Mouse (Mus musculus) left cerebral cortex, postnatal 10 days (tissue): ENCODE measurements around the gene Kdr. TPM values are rescaled to one million over a fixed set of nuclear protein-coding genes. Genes with fewer than 3 reads are reported as not detected.
"Not testable (repeated sequence)": the region's sequence is repeated elsewhere in the genome, so short reads cannot be mapped to it uniquely, and the experiment has no call there.

Experiments
- DNase-seq, 2 experiments: peaks; one replicate each; pipeline ENCODE4 v3.0.0; 2021 to 2022; ENCODE audit warnings: low spot score in 2 of 2, mixed read lengths in 1 of 2; ENCODE audit errors: extremely low spot score in 1 of 2
- intact Hi-C: fragments of 180-260 bp; cut with DNase I; formaldehyde crosslinking; loops from one replicate; pipeline ENCODE4 v1.15.1; 2025
- microRNA-seq: library from miRNA; unstranded; fragments of <30 nt; microRNA quantifications from one replicate; pipeline ENCODE4 v1.2.0, GENCODE M21; 2022
- total RNA-seq, 2 experiments: library from RNA; stranded (reverse); gene quantifications; 2 replicates each; pipeline ENCODE4 v1.2.3; 2021

Gene Kdr
- total RNA-seq, 2 experiments from 2014 or later: 22.5 to 26.4 TPM

DNA sequence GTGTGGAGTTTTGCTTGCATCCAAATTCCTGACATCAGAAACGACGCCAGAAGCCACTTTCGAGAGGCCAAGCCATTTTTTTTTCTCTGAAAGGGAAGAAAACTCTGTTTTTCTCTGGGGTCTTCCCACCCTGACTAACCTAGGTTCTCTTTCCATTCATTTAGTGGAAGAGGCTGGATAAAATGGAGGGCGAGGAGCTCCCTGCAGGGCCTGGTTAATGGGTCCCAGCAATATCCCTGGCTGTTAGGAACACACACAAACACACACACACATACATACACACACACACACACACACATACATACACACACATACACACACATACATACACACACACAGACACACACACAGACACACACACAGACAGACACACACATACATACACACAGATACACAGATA lies 46.8 kb downstream of the Kdr start:
- intact Hi-C loops, DNase-seq: not testable (repeated sequence)

GRCm38 (mm10) chr5:75929960-75930359 lies 48.3 kb downstream of the Kdr start:
- intact Hi-C loops: no loop called here

GRCm38 (mm10) chr5:75922677-75923076 lies 55.6 kb downstream of the Kdr start:
- intact Hi-C loops: no loop called here
- peak in 1 of 2 experiments; percentile 75 for DNase-seq

More at GRCm38 (mm10) chr5:75929960-75930359, 48.3 kb downstream of the Kdr start:
- no peak for DNase-seq

DNA sequence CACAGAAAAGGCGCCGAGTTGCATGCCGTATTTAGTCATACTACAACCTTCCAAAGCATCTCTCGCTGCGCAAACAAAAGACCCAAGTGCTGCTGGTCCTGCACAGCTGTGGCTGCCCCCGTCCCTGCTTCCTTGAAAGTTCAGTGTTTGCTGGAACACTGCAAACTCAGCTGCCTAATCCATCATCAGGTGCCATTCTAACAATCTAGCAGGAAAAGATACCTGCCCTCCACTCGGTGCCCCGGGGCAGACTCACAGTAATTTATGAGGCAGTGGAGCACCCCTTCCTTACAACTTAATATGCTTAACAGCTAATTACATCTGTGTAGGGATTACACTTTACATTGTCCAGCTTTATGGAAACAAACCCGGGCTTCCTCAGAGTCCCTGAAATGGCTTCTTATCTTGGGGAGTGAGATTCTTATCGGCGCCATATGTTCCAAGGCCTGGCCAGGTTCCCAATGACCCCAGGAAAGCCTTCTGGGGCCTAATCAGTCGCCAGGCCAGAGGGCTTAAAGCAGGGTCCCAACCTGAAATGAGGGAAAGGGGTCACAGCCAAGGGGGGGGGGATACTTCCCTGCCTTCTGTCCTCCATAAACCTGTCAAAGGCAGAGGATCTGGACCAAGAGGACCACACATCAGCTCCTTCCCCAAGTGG lies 56.4 kb downstream of the Kdr start:
- DNase-seq: no peak
- intact Hi-C loops: no loop called here

GRCm38 (mm10) chr5:75919601-75920000 lies 58.7 kb downstream of the Kdr start:
- DNase-seq: no peak
- intact Hi-C loops: no loop called here

- intact Hi-C loops: no loop called here
Observed at GRCm38 (mm10) chr5:75918139-75918538, 60.1 kb downstream of the Kdr start.

GRCm38 (mm10) chr5:75917231-75917630 lies 61.0 kb downstream of the Kdr start:
- DNase-seq: no peak
- intact Hi-C loops: no loop called here

More at GRCm38 (mm10) chr5:75918139-75918538, 60.1 kb downstream of the Kdr start:
- peak in 1 of 2 experiments; percentile 32 for DNase-seq

GRCm38 (mm10) chr5:75906102-75906501 lies 72.2 kb downstream of the Kdr start:
- intact Hi-C loops: no loop called here
- no peak for DNase-seq

DNA sequence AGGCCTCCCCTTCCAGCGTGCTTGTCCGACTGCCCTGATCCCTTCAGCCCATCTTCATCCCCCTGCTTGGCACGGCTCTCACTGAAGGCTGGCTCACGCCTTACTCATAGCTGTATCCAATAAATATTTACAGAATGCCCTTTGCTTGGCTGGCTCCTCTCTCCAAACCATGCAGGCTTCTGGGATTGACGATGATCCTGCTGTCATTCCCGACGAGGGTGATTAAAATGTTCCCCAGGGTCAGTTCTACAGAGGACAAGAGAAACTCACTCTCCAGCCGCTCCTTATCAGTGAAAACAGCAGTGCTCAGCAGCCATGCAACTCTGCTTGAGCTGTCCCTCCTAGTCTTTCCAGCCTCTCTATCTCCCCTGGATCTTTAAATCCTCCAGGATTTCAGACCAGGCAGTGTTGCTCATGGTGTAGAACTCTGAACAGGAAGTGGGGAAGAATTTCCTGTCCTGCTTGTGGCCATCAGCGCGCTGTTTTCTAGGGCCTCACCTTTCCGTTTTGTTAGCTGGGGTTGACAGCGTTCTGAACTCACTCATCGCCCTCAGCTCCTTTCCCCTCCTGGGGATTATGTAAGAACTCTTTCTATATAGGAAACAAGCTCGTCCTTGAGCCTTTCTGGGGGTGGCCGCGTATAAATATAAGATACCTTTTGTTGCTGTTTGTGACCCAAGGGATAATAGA lies 77.9 kb downstream of the Kdr start:
- intact Hi-C loops: no loop called here
- DNase-seq: no peak

DNA sequence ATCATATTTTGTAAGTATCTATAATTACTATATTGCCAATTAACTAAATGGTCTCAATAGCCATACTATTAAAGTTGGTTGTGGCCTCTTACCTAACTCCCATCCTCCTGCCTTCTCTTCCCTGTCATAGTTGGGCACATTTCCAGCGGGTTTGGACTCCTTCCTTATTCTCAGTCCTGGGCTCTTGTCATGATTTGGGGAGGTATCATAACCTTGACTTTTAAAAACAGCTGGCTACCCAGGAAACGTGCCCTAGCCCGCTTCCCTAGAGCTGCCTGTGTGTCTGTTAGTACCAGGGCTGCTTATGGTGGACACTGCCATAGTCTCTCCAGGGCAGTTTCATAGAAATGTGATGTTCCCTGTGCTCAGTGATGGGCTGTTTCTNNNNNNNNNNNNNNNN lies 82.9 kb downstream of the Kdr start:
- intact Hi-C loops: no loop called here
- DNase-seq: no peak

GRCm38 (mm10) chr5:75892956-75893471 lies 85.2 kb downstream of the Kdr start:
- DNase-seq: no peak
- intact Hi-C loops: no loop called here

Small RNA genes within 50 kb of the gene (microRNA-seq; reads per million reads assigned to microRNA genes)
- gene Gm25374: not detected

Other genes with a start within 250 kb of the Kdr start
- 10 to 100 TPM; 16.0 to 19.5 TPM for gene Srd5a3, start 161.8 kb upstream of the Kdr start, total RNA-seq
- 10 to 100 TPM; 44.1 to 46.9 TPM for gene Tmem165, start 205.4 kb upstream of the Kdr start, total RNA-seq